Mouse (Mus musculus) forebrain, embryonic 11.5 days (tissue): ENCODE results near the gene 1700069L16Rik. TPM values are rescaled to one million over a fixed set of nuclear protein-coding genes. Genes with fewer than 3 reads are reported as not detected.
A peak's percentile ranks its signal among the peaks of the same experiment; 100 is the strongest.

Experiments
- ATAC-seq: fragments of 200-750 bp; cut with Nextera tagmentation; replicated peaks from 2 replicates; pipeline ENCODE4 v1.8.0; 2017; ENCODE audit warnings: moderate TSS enrichment; ENCODE audit not compliant: low FRiP score
- DNase-seq: peaks from one replicate; pipeline ENCODE4 v3.0.0-alpha.2; 2017; ENCODE audit warnings: low spot score
- H3K27ac ChIP-seq: fragments of 300-500 bp; sonication (generic); 2 replicates; pipeline ENCODE4 v1.5.1; 2014; ENCODE audit warnings: low read depth, low read length
- H3K27me3 ChIP-seq: fragments of 300-500 bp; sonication (generic); 2 replicates; pipeline ENCODE4 v1.6.1; 2014; ENCODE audit warnings: mild to moderate bottlenecking, low read length, mixed read lengths; ENCODE audit not compliant: control insufficient read depth, insufficient read depth
- H3K36me3 ChIP-seq: fragments of 300-500 bp; sonication (generic); 2 replicates; pipeline ENCODE4 v1.6.1; 2014; ENCODE audit warnings: mild to moderate bottlenecking, low read length, moderate library complexity, mixed read lengths; ENCODE audit not compliant: control insufficient read depth, insufficient read depth
- H3K4me1 ChIP-seq: fragments of 300-500 bp; sonication (generic); replicated peaks from 2 replicates; pipeline ENCODE4 v1.6.1; 2014; ENCODE audit warnings: low read length, mixed read lengths; ENCODE audit not compliant: control insufficient read depth, insufficient read depth
- H3K4me2 ChIP-seq: fragments of 300-500 bp; sonication (generic); 2 replicates; pipeline ENCODE4 v1.6.1; 2014; ENCODE audit warnings: low read depth, mild to moderate bottlenecking, low read length, moderate library complexity, mixed read lengths; ENCODE audit not compliant: severe bottlenecking
- H3K4me3 ChIP-seq: fragments of 300-500 bp; sonication (generic); 2 replicates; pipeline ENCODE4 v1.5.1; 2014; ENCODE audit warnings: low read depth, low read length
- H3K9ac ChIP-seq: fragments of 300-500 bp; sonication (generic); 2 replicates; pipeline ENCODE4 v1.6.1; 2014; ENCODE audit warnings: low read length
- H3K9me3 ChIP-seq: fragments of 300-500 bp; sonication (generic); 2 replicates; pipeline ENCODE4 v1.6.1; 2016; ENCODE audit warnings: low read length, mixed read lengths; ENCODE audit not compliant: control insufficient read depth
- WGBS: fragments of 180-500 bp; shearing (Covaris S2); extraction: QIAGEN DNeasy Blood & Tissue Kit; methylation state at CpG from one replicate; pipeline ENCODE4 v1.1.7; 2014; 5-methylcytosine and 5-hydroxymethylcytosine counted together
- polyA plus RNA-seq: library from polyadenylated mRNA; unstranded; fragments of >200 nt; fragmentation: Nextera tagmentation; extraction: Ambion mirVana; gene quantifications from 2 replicates; pipeline ENCODE4 v1.2.1, GENCODE M21; 2014

1700069L16Rik gene
- polyA plus RNA-seq, 1 experiment from 2014 or later = not detected

DNA sequence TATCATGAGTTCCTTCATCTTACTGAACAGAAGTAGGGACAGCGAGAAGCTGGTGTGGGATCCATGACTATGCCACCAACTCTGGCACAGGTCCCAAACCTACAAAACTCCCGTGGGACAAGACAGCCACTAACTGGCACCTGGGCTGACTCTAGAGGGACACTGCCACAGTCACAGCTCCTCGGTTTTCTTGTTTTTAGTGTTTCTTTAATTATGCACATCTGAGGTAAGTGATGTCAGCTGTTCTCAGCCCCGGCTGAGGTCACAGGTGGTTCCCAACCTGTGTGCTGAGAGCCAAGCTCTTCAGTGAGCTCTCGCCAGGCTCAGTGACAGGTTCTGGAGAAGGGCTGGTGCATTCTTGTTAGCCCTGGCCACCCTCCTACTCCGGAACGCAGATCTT is 39.9 kb upstream of the 1700069L16Rik start:
- Histone ChIP-seq H3K27ac (no peak overlapping the region), H3K4me1 (no peaks in the 10 kb centered on the region; the same call in 1 of the 2 replicates), H3K36me3 (peaks cover 20% of the 10 kb centered on the region), H3K4me2 (no peak overlapping the region), H3K9ac (no peak overlapping the region), H3K9me3 (no peaks in the 10 kb centered on the region), H3K27me3 (no peaks in the 10 kb centered on the region), H3K4me3 (no peak overlapping the region)
- 95% methylated on average over 7 of the region's 7 CpGs for WGBS
- DNase-seq (no peak), ATAC-seq (no peak)

DNA sequence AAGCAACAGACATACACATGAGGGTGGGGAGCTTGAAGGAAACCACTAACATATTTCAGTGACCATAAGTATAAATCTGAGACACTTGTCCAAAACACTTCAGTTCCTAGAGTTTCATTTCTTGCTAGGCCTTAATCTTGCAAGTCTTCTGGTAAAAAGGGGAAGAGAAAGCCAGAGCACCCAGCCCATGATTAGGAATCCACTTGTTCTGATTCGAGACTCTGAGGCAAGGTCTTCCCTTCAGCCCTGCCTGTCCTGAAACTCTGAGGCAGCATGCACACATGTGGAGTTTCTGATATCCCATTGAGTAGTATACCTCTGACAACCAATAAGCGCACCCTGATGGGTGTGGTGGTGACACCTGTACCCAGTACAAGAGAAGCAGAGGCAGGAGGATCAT is 37.0 kb upstream of the 1700069L16Rik start:
- peaks cover 18% of the 10 kb centered on the region for H3K36me3 ChIP-seq
- 94% methylated on average over 2 of the region's 2 CpGs for WGBS
- no peak overlapping the region for H3K27ac ChIP-seq

DNA sequence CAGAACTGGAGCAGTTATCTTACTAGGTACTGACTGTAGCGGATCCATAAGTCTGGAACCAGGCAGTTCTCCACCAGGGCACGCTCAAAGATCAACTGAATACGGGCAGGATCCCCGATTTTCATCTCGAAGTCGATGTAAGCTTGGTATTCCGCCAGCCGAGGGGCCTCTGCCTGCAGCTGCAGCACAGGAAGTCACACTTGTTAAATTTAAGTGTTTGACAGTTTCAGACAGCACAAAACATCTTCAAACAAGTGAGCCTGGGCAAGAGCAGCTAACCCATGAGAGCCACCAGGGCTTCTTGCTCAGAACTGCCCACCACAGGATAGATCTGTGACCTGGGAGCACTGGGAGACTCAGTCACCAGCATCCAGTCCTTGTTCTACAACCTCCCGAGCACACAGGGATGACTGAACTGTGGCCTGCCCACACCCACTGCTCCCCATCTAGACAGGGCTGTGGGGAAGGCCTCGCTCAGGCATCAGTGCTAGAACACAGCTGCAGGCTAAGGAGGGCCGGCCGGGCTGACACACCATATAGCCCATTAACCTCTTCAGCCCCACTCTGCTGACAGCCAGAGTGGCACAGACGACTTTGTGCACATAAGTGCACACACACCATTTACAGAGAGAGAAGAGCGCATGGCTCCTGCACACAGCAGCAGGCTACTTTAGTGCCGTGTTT is 30.9 kb upstream of the 1700069L16Rik start:
- 91% methylated on average over 15 of the region's 15 CpGs for WGBS
- DNase-seq (no peak), ATAC-seq (no peak)
- Histone ChIP-seq H3K27me3 (no peaks in the 10 kb centered on the region), H3K9ac (no peak overlapping the region), H3K36me3 (peaks cover 33% of the 10 kb centered on the region), H3K4me2 (no peak overlapping the region), H3K27ac (no peak overlapping the region), H3K4me1 (no peaks in the 10 kb centered on the region), H3K9me3 (no peaks in the 10 kb centered on the region), H3K4me3 (no peak overlapping the region)

More for the DNA sequence above, 37.0 kb upstream of the 1700069L16Rik start:
- Histone ChIP-seq H3K4me3 (no peak overlapping the region), H3K9me3 (no peaks in the 10 kb centered on the region), H3K4me2 (no peak overlapping the region), H3K4me1 (no peaks in the 10 kb centered on the region; the same call in 1 of the 2 replicates), H3K9ac (no peak overlapping the region), H3K27me3 (no peaks in the 10 kb centered on the region)
- ATAC-seq (no peak), DNase-seq (no peak)

DNA sequence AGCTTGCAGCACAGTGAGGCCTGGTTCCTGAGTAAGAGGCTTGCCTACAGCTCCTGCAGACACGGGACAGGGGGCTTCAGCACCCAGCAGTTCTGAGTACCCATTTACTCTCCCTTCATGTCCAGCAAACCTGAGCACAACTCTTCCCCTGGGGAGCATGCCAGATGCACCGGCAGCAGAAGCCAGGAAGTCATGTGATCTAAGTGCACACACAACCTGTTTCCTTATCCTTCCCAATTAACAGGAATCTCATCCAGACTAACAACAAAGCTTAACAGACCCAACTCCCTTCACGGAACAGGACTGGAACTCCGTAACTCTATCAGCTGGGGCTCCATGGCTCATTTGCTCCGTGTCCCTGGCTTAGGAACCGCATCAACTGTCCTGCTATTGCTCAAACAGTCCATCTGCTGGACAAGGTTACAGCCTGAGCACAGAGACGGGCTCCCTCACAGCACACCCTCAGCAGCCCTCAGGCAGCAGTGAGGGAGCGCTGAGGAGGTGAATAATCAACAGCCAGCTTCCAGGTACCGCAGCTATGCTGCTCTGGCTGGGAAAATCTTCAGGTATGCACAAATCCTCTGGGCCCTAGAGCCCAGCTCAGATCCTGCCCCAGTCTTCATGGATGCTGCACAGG is 27.1 kb upstream of the 1700069L16Rik start:
- Histone ChIP-seq H3K27me3 (no peaks in the 10 kb centered on the region), H3K4me3 (no peak overlapping the region), H3K4me1 (no peaks in the 10 kb centered on the region), H3K4me2 (no peak overlapping the region), H3K9ac (no peak overlapping the region), H3K36me3 (peaks cover 49% of the 10 kb centered on the region), H3K9me3 (no peaks in the 10 kb centered on the region), H3K27ac (no peak overlapping the region)
- WGBS = 89% methylated on average over 9 of the region's 9 CpGs
- DNase-seq = no peak
- no peak for ATAC-seq

DNA sequence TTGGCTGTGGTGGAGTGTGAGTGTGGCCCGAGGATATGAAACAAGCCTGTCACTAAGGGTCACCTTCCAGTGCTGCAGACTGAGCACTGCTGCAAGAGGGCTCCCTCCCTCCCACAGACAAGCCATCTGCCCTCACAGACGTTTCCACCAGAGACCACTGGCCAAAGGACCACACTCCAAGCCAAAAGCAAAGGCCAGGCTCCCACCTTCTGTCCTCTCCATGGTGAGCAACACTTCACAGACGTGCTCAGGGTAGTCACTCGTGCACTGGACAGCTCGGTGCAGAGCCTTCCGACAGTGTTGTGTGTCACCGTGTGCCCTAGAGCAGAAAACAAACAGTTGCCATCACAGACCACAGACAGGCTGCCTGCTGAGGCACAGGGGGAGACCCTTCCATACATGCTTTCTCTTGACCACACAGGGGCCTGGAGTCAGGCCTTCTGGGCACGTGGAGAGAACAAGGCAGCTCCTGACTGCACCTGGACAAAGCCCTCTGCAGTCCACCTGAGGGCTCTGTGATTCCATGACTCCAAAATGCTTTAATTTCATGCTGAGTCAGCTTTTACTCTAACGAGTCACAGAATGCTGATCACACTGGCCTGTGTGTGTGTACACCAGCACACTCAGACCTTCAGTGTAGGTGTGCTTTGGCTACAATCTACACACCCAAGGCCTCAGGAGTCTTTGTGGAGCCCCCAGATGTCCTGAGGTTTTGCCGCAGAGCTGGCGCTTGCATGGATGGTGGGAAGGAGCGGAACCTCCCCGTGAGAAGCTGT is 24.2 kb upstream of the 1700069L16Rik start:
- Histone ChIP-seq H3K4me3 (no peak overlapping the region), H3K9ac (no peak overlapping the region), H3K4me1 (no peaks in the 10 kb centered on the region), H3K27ac (no peak overlapping the region), H3K27me3 (no peaks in the 10 kb centered on the region), H3K4me2 (no peak overlapping the region), H3K36me3 (peaks cover 61% of the 10 kb centered on the region), H3K9me3 (no peaks in the 10 kb centered on the region)
- ATAC-seq = no peak
- DNase-seq = no peak
- WGBS = 93% methylated on average over 13 of the region's 13 CpGs

DNA sequence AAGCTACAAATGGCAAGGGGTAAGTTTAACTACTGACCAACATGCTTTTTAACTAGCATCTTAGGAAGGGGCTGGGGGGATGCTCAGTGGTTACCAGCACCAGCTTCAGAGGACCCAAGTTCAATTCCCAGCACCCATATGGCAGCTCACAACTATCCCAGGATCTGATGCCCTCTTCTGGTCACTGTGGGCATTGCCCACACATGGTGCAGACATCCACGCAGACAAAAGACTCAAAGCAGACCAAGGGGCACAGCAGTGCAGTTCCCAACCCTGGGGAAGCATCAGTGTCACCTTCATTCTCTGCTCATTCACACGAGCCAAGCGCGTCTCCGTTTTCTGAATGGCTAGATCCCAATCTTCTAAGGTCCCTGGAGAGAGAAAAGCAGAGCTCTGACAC is 23.1 kb upstream of the 1700069L16Rik start:
- peaks cover 63% of the 10 kb centered on the region for H3K36me3 ChIP-seq
- H3K4me1 ChIP-seq = no peaks in the 10 kb centered on the region
- H3K9me3 ChIP-seq = no peaks in the 10 kb centered on the region
- no peak overlapping the region for H3K4me2 ChIP-seq
- H3K4me3 ChIP-seq = no peak overlapping the region
- H3K27ac ChIP-seq = no peak overlapping the region
- no peak for ATAC-seq
- H3K9ac ChIP-seq = no peak overlapping the region
- DNase-seq = no peak
- WGBS = 93% methylated on average over 5 of the region's 5 CpGs
- H3K27me3 ChIP-seq = no peaks in the 10 kb centered on the region

DNA sequence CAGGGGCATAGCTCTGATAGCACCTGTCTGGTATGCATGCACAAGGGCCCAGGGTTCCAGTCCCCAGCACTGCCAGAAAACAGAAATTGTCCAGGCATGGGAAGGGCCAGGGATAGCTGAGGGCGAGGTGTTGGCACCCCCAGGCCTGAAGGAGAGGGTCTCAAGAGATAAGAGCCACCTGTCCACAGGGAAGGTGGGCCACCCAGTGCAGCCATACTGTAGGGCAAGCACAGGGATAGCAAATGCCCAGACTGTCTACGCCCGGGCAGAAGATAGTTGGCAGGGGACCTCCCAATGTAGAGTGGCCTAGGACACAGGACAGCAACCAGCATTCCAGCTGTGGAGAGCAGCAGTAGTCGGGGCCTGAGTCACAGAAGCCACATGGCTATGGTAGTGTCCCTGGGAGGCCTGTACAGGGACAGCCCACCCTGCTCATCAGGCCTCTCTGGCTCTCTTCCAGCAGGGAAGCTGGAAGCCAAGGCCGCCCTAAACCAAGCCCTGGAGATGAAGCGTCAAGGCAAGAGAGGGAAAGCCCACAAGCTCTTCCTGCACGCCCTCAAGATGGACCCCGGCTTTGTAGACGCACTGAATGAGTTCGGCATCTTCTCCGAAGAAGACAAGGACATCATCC is 13.2 kb upstream of the 1700069L16Rik start:
- H3K36me3 ChIP-seq = peaks cover 4% of the 10 kb centered on the region; the same call in 1 of the 2 replicates
- H3K27me3 ChIP-seq = no peaks in the 10 kb centered on the region
- no peak overlapping the region for H3K4me2 ChIP-seq
- DNase-seq (no peak), ATAC-seq (no peak)
- 94% methylated on average over 11 of the region's 11 CpGs for WGBS
- no peaks in the 10 kb centered on the region for H3K9me3 ChIP-seq
- H3K4me1 ChIP-seq = peaks cover 7% of the 10 kb centered on the region
- no peak overlapping the region for H3K4me3 ChIP-seq
- no peak overlapping the region for H3K9ac ChIP-seq
- H3K27ac ChIP-seq = no peak overlapping the region

DNA sequence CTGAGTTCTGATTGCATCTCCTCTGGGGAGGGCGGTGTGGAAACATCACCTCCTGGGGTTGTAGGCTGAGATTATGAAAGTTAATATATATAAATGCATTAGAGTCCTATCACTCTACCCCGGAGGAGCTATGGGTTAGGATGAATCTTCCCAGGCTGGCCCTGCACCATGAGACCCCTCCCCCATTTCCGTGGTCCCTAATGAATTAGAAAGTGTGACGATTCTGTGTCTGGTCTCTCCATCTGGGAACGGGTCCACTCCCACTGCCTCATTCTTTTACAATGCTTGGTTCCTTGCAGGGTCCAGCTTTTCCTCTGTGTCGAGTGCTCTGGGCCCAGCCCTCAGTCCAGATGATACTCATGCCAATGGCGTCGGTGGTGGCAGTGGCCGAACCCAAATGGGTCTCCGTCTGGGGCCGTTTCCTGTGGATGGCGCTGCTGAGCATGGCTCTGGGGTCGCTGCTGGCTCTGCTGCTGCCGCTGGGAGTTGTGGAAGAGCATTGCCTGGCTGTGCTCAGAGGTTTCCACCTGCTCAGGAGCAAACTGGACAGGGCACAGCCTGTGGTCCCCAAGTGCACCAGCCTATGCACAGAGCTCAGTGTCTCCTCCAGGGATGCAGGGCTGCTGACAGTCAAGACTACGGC is 12.1 kb upstream of the 1700069L16Rik start:
- Histone ChIP-seq H3K4me1 (peaks cover 7% of the 10 kb centered on the region), H3K4me3 (peak overlapping the region; percentile 68), H3K9ac (peak overlapping the region; percentile 70), H3K36me3 (no peaks in the 10 kb centered on the region; the same call in 1 of the 2 replicates), H3K4me2 (peak overlapping the region; percentile 70), H3K27ac (no peak overlapping the region), H3K27me3 (no peaks in the 10 kb centered on the region), H3K9me3 (no peaks in the 10 kb centered on the region)
- WGBS = 49% methylated on average over 15 of the region's 15 CpGs
- ATAC-seq = no peak
- no peak for DNase-seq
